Mouse (Mus musculus) skeletal muscle tissue, postnatal 0 days (tissue): ENCODE data around the gene Dcp1b. TPM values are rescaled to one million over a fixed set of nuclear protein-coding genes. Genes with fewer than 3 reads are reported as not detected.

Source experiments
- polyA plus RNA-seq: library from polyadenylated mRNA; unstranded; fragments of >200 nt; fragmentation: Nextera tagmentation; extraction: Ambion mirVana; gene quantifications from 2 replicates; pipeline ENCODE4 v1.2.1, GENCODE M21; 2015

The Dcp1b gene
- 3.3 and 4.1 TPM in 2 replicates for polyA plus RNA-seq

GRCm38 (mm10) chr6:119175078-119175853, at the start of gene Dcp1b:
Gene Dcp1b (plus strand): TSS chr6:119175253.

GRCm38 (mm10) chr6:119196382-119197305, 21.6 kb downstream of the Dcp1b start, which contains the start of gene Cacna1c:
Gene Cacna1c (minus strand): TSS chr6:119196418.

GRCm38 (mm10) chr6:119236241-119236640, 61.2 kb downstream of the Dcp1b start, which contains the start of gene Cacna2d4:
Gene Cacna2d4 (plus strand): TSS chr6:119236526.

Other genes starting within 250 kb of the Dcp1b start
- 0.37 and 0.54 TPM in 2 replicates for gene Cacna1c, start 21.2 kb downstream of the Dcp1b start, polyA plus RNA-seq
- gene Cacna2d4, start 61.3 kb downstream of the Dcp1b start, polyA plus RNA-seq, result 0.14 and 0.24 TPM in 2 replicates
- gene Lrtm2, start 155.5 kb downstream of the Dcp1b start, polyA plus RNA-seq, result 0.43 and 0.59 TPM in 2 replicates
- 32.7 and 63.1 TPM in 2 replicates for gene Adipor2, start 242.5 kb downstream of the Dcp1b start, polyA plus RNA-seq